Mouse (Mus musculus) heart, embryonic 12.5 days (tissue): Measurements from ENCODE around the gene Pde7b. TPM values are rescaled to one million over a fixed set of nuclear protein-coding genes. Genes with fewer than 3 reads are reported as not detected.

Source experiments
- ATAC-seq: fragments of 200-750 bp; cut with Nextera tagmentation; 2 replicates; pipeline ENCODE4 v1.8.0; 2017; ENCODE audit warnings: moderate TSS enrichment, moderate library complexity; ENCODE audit not compliant: insufficient number of reproducible peaks, low FRiP score
- H3K27ac ChIP-seq: fragments of 300-500 bp; sonication (generic); 2 replicates; pipeline ENCODE4 v1.5.1; 2016; ENCODE audit warnings: mild to moderate bottlenecking, moderate library complexity; ENCODE audit not compliant: poor library complexity, severe bottlenecking
- H3K27me3 ChIP-seq: fragments of 300-500 bp; sonication (generic); replicated peaks from 2 replicates; pipeline ENCODE4 v1.6.1; 2016; ENCODE audit warnings: mild to moderate bottlenecking, moderate library complexity
- H3K36me3 ChIP-seq: fragments of 300-500 bp; sonication (generic); 2 replicates; pipeline ENCODE4 v1.6.1; 2016; ENCODE audit warnings: mild to moderate bottlenecking, moderate library complexity
- H3K4me1 ChIP-seq: fragments of 300-500 bp; sonication (generic); replicated peaks from 2 replicates; pipeline ENCODE4 v1.6.1; 2016; ENCODE audit warnings: mild to moderate bottlenecking
- H3K4me2 ChIP-seq: fragments of 300-500 bp; sonication (generic); 2 replicates; pipeline ENCODE4 v1.6.1; 2016; ENCODE audit warnings: mild to moderate bottlenecking, moderate library complexity
- H3K4me3 ChIP-seq: fragments of 300-500 bp; sonication (generic); 2 replicates; pipeline ENCODE4 v1.5.1; 2016; ENCODE audit warnings: mild to moderate bottlenecking
- H3K9ac ChIP-seq: fragments of 300-500 bp; sonication (generic); 2 replicates; pipeline ENCODE4 v1.6.1; 2016; ENCODE audit warnings: mild to moderate bottlenecking, moderate library complexity
- H3K9me3 ChIP-seq: fragments of 300-500 bp; sonication (generic); replicated peaks from 2 replicates; pipeline ENCODE4 v1.6.1; 2016; ENCODE audit warnings: mild to moderate bottlenecking, moderate library complexity
- WGBS: fragments of 180-500 bp; shearing (Covaris S2); methylation state at CpG from one replicate; pipeline ENCODE4 v1.1.7; 2016; 5-methylcytosine and 5-hydroxymethylcytosine counted together
- polyA plus RNA-seq: library from polyadenylated mRNA; unstranded; fragments of >200 nt; fragmentation: Nextera tagmentation; extraction: Ambion mirVana; gene quantifications from 2 replicates; pipeline ENCODE4 v1.2.1, GENCODE M21; 2016

Gene Pde7b
- polyA plus RNA-seq, 1 experiment from 2014 or later = 16.3 TPM

DNA sequence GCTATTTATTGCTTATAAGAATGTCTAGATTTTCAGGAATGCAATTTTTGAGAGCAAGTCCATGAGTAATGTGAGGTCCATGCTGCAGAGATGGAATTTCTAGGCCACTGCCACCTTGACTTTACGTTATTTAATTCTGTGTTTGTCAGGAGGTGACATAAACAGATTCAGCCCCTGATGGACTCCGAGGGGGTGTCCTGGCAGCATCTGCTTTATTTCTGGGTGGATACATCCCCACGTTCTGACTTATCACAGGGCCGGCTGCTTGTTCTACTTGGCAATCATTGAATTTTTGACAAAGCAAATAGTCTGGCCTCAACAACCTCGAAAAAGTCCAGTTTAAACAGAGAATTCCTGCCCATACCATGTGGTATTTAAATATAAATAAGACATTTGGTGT, 53.3 kb downstream of the Pde7b start:
- no peaks in the 10 kb centered on the region for H3K9me3 ChIP-seq
- ATAC-seq = no peak
- H3K4me1 ChIP-seq = peaks cover 40% of the 10 kb centered on the region
- H3K27ac ChIP-seq = no peak overlapping the region
- no peak overlapping the region for H3K4me3 ChIP-seq
- 48% methylated on average over 5 of the region's 5 CpGs for whole genome bisulfite sequencing
- no peaks in the 10 kb centered on the region for H3K36me3 ChIP-seq
- no peak overlapping the region for H3K9ac ChIP-seq
- H3K27me3 ChIP-seq = no peaks in the 10 kb centered on the region
- no peak overlapping the region for H3K4me2 ChIP-seq

DNA sequence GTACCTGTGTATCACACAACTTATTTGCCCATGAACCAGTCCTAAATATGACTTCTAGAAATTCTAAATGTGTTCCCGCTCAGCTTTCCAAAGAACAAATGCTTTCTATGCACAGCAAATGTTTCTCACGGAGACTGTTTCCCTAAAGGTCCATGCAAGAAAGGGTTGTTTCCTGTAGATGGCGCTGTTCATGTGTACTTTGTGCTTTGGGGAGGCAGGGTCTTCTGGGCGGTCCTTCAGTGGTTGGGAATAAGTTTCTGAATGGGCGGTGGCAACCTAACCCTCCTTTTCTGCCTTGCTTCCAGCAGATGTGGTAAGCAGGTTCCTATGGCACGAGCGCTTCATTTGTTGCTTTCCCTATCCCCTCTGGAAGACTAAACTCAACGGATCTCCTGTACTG, 54.3 kb downstream of the Pde7b start:
- Histone ChIP-seq H3K4me2 (no peak overlapping the region), H3K9ac (no peak overlapping the region), H3K4me3 (no peak overlapping the region), H3K4me1 (peaks cover 38% of the 10 kb centered on the region), H3K9me3 (no peaks in the 10 kb centered on the region), H3K36me3 (no peaks in the 10 kb centered on the region), H3K27me3 (no peaks in the 10 kb centered on the region), H3K27ac (no peak overlapping the region)
- ATAC-seq = no peak
- 81% methylated on average over 8 of the region's 8 CpGs for WGBS

DNA sequence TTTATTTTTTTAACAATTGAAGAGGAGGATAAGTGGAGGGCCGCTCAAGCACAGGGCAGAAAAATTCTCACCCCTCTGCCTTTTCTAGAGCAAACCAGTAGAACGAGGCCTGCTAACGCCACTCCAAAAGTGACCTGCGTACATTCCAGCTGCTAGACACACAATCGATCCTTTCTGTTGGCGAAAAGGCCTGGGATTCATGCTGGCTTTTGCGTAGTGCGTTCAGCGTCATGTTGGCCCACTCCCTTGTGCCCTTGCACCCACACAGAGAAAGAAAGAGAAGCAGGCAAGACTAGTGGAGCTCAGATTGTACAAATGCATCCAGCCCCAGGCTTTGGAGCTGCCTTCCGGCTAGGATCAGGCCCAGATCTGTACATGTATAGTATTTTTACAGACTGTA, 55.4 kb downstream of the Pde7b start:
- 87% methylated on average over 10 of the region's 10 CpGs for WGBS
- no peak overlapping the region for H3K4me3 ChIP-seq
- no peaks in the 10 kb centered on the region for H3K9me3 ChIP-seq
- ATAC-seq = no peak
- H3K27me3 ChIP-seq = no peaks in the 10 kb centered on the region
- H3K4me1 ChIP-seq = peaks cover 29% of the 10 kb centered on the region
- H3K27ac ChIP-seq = no peak overlapping the region
- no peaks in the 10 kb centered on the region for H3K36me3 ChIP-seq
- no peak overlapping the region for H3K4me2 ChIP-seq
- no peak overlapping the region for H3K9ac ChIP-seq

DNA sequence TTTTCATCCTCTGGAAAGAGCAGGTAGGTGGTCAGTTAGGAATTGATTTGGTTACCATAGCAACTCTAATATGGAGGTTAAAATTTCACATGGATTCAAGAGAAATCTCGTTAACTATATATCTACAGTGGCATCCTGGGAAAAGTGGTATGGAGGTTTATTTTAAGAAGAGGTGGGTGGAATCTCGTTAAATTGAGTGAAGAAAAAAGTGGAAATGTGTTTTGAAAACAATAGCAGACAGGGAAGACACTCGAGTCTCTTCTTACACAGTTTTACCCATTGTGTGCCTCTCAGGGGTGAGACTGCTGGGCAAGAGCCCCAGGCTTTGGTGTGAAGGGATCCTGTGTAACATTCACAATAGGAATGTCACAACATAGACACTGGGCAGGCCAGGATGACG, 56.3 kb downstream of the Pde7b start:
- peaks cover 26% of the 10 kb centered on the region for H3K4me1 ChIP-seq
- no peak overlapping the region for H3K9ac ChIP-seq
- no peak overlapping the region for H3K4me2 ChIP-seq
- no peak for ATAC-seq
- no peaks in the 10 kb centered on the region for H3K9me3 ChIP-seq
- WGBS = 55% methylated on average over 4 of the region's 4 CpGs
- no peaks in the 10 kb centered on the region for H3K27me3 ChIP-seq
- H3K4me3 ChIP-seq = no peak overlapping the region
- no peaks in the 10 kb centered on the region for H3K36me3 ChIP-seq
- H3K27ac ChIP-seq = peak overlapping the region; percentile 38; the same call in 1 of the 2 replicates

DNA sequence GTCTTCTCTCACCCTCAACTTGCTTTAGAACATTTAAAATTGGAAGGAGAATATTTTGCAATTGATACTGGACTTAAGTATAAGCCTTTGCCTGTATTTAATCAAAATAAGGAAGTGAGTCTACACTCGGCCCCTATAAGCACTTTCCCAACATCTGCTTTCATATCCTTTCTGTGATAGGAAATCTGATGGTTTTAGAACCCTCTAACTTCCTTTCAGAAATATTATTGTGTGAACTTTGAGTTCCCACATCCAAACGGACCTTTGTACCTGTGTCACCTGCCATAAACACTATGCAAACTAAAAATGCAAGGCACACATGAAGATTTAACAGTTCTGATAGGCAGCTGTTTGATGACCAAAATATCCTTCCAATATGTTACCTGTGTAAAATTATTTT, 58.2 kb downstream of the Pde7b start:
- peaks cover 13% of the 10 kb centered on the region; the same call in 1 of the 2 replicates for H3K4me1 ChIP-seq
- H3K9ac ChIP-seq = no peak overlapping the region
- no peak overlapping the region for H3K4me2 ChIP-seq
- WGBS = 53% methylated on average over 2 of the region's 2 CpGs
- no peaks in the 10 kb centered on the region for H3K27me3 ChIP-seq
- H3K27ac ChIP-seq = no peak overlapping the region
- no peaks in the 10 kb centered on the region for H3K36me3 ChIP-seq
- ATAC-seq = no peak
- no peak overlapping the region for H3K4me3 ChIP-seq
- H3K9me3 ChIP-seq = no peaks in the 10 kb centered on the region

DNA sequence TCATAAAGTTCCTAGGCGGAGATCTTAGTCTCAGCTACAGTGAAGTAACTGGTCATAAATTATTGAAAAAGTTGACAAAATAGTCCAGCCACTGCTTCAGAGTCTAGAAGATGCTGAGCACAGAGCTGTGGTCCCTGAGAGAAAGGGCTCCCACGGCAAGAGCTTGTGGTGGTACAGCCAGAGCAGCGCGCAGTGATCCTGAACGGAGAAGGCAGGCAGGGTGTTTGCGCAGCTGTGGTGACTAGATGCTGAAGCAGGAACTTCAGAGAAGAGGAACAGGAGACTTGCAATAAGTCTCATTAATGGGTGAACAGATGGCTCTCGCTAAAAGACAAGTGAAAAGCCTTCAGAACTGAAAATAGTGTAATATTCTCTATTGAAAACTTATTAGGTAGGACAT, 61.9 kb downstream of the Pde7b start:
- no peak overlapping the region for H3K27ac ChIP-seq
- H3K9me3 ChIP-seq = no peaks in the 10 kb centered on the region
- no peak overlapping the region for H3K4me2 ChIP-seq
- no peaks in the 10 kb centered on the region for H3K27me3 ChIP-seq
- ATAC-seq = no peak
- peaks cover 11% of the 10 kb centered on the region for H3K4me1 ChIP-seq
- no peak overlapping the region for H3K4me3 ChIP-seq
- no peak overlapping the region for H3K9ac ChIP-seq
- no peaks in the 10 kb centered on the region for H3K36me3 ChIP-seq
- WGBS = 84% methylated on average over 7 of the region's 7 CpGs

DNA sequence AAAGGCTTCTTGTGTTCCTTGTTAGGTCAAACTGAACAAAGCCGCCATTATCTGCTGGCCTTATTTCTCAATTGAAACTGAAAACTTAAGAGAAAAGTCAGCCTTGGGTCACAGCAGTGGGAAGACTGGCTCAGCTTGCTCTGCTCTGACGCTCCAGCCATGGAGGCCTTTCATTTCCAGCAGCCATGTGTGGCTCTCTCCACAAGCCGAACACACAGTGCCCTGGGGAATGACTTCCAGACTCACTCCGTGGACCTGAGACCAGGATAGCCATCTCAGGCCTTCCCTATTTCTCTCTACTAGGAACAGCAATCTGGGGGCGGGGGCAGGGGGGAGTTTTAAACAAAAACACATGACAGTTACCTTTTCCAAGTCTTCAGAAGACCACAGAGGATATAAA, 63.2 kb downstream of the Pde7b start:
- Histone ChIP-seq H3K27me3 (no peaks in the 10 kb centered on the region), H3K27ac (no peak overlapping the region), H3K4me2 (no peak overlapping the region), H3K4me1 (peaks cover 18% of the 10 kb centered on the region), H3K4me3 (no peak overlapping the region), H3K9me3 (no peaks in the 10 kb centered on the region), H3K9ac (no peak overlapping the region), H3K36me3 (no peaks in the 10 kb centered on the region)
- 79% methylated on average over 5 of the region's 5 CpGs for WGBS
- ATAC-seq = no peak

DNA sequence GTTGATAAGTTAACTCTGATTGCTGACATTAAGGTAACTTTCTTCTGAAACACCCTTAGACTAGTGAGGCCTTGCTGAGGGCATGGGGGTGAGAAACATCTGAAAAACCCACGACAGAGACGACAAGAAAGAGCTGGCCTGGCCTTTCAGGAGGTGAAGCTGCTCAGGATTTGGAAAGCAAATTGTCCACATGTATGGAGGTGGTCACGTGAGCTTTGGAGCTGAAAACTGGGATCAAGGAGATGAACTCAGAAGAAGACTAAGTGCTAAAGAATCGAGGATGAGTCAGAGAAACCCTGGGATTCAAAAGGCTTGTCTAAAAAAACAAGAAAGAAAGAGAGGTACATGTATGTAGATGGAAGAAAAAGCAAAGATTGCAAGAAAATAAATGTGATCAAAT, 65.2 kb downstream of the Pde7b start:
- Histone ChIP-seq H3K4me1 (peaks cover 31% of the 10 kb centered on the region), H3K27me3 (no peaks in the 10 kb centered on the region), H3K4me2 (no peak overlapping the region), H3K27ac (no peak overlapping the region), H3K9me3 (no peaks in the 10 kb centered on the region), H3K4me3 (no peak overlapping the region), H3K9ac (no peak overlapping the region), H3K36me3 (no peaks in the 10 kb centered on the region)
- ATAC-seq = no peak
- WGBS = 61% methylated on average over 4 of the region's 4 CpGs

DNA sequence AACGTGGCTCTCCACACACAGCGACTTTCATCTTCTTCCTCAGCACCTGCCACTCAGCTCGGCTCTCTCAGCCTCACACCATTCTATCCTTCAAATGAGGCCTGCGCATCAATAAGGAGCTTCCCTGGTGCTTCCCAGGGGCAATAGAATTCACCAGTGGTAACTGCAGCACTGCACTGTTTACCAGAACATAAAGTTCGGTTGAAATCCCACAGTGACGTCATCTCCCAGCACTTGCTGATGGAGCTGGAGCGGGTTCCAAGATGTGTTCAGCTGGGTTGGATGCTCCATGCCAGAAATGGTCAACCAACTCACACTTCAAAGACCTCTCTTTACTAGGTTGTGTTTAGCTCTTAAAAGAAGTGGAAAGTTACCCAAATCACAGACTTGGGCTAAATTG, 65.6 kb downstream of the Pde7b start:
- H3K36me3 ChIP-seq = no peaks in the 10 kb centered on the region
- no peak for ATAC-seq
- no peak overlapping the region for H3K27ac ChIP-seq
- H3K9ac ChIP-seq = no peak overlapping the region
- peaks cover 31% of the 10 kb centered on the region for H3K4me1 ChIP-seq
- no peaks in the 10 kb centered on the region for H3K9me3 ChIP-seq
- H3K4me3 ChIP-seq = no peak overlapping the region
- 84% methylated on average over 7 of the region's 7 CpGs for WGBS
- H3K4me2 ChIP-seq = no peak overlapping the region
- H3K27me3 ChIP-seq = no peaks in the 10 kb centered on the region

DNA sequence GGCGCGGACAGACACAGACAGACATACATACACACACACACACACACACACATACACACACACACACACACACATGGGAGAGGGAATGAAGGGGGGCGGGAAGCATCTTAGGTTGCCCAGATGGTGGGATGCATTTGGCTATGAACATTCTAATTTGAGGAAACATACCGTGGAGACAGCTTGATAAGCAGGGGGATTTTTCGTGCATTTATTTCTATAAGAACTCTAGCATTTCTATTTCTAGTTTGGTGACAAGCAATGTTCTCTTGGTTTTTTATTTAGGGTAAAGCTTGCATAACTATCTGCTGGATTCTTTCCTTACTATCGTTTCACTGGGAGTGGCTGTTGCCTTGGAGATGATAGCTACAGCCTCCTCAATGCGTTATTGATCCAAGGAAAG, 66.2 kb downstream of the Pde7b start:
- Histone ChIP-seq H3K36me3 (no peaks in the 10 kb centered on the region), H3K27me3 (no peaks in the 10 kb centered on the region), H3K4me1 (peaks cover 31% of the 10 kb centered on the region), H3K9me3 (no peaks in the 10 kb centered on the region), H3K4me3 (no peak overlapping the region), H3K9ac (no peak overlapping the region), H3K4me2 (no peak overlapping the region), H3K27ac (no peak overlapping the region)
- ATAC-seq = no peak
- WGBS = 82% methylated on average over 7 of the region's 7 CpGs

DNA sequence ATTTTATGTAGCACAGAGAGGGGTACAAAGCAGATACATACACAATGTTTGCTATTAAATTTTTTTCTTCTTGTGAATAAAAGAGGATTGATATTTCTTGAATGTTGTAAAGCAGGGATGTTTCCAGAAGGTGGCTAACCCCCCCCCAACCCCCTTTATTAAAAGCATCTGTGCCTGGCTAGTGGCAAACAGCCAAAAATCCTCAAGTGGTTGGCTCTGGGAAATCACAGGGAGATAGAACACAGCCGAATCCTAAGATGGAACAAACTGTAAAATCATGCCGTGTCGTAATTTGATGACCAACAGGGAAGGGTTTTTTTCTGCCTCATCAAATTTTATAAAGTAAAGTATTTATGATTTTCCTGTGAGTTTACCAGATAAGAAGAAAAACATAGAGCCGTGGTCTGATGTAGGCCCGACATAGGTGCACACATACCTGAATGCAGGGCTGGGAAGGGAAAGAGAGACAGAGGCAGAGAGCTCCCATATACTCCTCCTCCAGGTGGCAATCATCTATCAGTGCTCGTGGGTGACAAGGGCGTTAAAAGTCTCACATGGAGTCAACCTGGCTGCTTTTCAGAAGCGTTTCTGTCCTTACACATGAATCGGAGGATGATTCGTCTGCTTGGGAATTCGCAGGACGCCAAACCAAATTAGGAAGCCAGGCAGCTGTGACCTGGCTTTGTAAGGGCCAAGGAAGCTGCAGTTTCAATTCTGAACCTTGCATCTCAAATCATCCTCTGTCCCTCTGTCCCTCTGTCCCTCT, 67.4 kb downstream of the Pde7b start:
- peak overlapping the region; percentile 89 for H3K27ac ChIP-seq
- no peak for ATAC-seq
- no peaks in the 10 kb centered on the region for H3K9me3 ChIP-seq
- peak overlapping the region; percentile 68 for H3K9ac ChIP-seq
- H3K4me3 ChIP-seq = no peak overlapping the region
- WGBS = 36% methylated on average over 12 of the region's 12 CpGs
- no peaks in the 10 kb centered on the region for H3K27me3 ChIP-seq
- H3K36me3 ChIP-seq = no peaks in the 10 kb centered on the region
- peaks cover 31% of the 10 kb centered on the region for H3K4me1 ChIP-seq
- H3K4me2 ChIP-seq = peak overlapping the region; percentile 54

DNA sequence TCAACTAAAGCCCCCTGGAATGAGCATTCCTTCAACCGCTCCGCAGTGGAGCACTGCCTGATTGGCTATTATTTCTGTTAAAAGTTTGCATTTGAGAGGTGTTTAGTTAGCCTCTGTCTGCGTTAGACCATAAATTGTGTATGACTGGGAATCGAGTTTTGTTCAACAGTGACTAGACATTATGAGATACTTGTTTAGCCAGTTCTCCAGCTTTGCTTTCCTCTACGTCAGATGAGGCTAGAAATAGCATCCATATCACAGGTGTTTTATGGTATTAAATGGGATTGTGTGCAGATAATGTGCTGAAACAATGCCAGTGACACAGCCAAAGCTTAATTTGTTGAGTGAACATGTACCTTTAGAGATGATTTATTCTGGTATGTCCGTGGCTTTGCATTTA, 70.3 kb downstream of the Pde7b start:
- no peak overlapping the region for H3K27ac ChIP-seq
- H3K4me1 ChIP-seq = peaks cover 31% of the 10 kb centered on the region
- no peak overlapping the region for H3K4me3 ChIP-seq
- no peak overlapping the region for H3K4me2 ChIP-seq
- H3K9me3 ChIP-seq = no peaks in the 10 kb centered on the region
- ATAC-seq = no peak
- WGBS = 76% methylated on average over 6 of the region's 6 CpGs
- peaks cover under 1% of the 10 kb centered on the region; the same call in 1 of the 2 replicates for H3K36me3 ChIP-seq
- H3K27me3 ChIP-seq = no peaks in the 10 kb centered on the region
- H3K9ac ChIP-seq = no peak overlapping the region
